Mouse (Mus musculus): ENCODE results near the gene Fancd2. TPM values are rescaled to one million over a fixed set of nuclear protein-coding genes. Genes with fewer than 3 reads are reported as not detected.

Gene Fancd2
- 1.5 TPM for polyA plus RNA-seq (2017; shearing (Covaris generic))

DNA sequence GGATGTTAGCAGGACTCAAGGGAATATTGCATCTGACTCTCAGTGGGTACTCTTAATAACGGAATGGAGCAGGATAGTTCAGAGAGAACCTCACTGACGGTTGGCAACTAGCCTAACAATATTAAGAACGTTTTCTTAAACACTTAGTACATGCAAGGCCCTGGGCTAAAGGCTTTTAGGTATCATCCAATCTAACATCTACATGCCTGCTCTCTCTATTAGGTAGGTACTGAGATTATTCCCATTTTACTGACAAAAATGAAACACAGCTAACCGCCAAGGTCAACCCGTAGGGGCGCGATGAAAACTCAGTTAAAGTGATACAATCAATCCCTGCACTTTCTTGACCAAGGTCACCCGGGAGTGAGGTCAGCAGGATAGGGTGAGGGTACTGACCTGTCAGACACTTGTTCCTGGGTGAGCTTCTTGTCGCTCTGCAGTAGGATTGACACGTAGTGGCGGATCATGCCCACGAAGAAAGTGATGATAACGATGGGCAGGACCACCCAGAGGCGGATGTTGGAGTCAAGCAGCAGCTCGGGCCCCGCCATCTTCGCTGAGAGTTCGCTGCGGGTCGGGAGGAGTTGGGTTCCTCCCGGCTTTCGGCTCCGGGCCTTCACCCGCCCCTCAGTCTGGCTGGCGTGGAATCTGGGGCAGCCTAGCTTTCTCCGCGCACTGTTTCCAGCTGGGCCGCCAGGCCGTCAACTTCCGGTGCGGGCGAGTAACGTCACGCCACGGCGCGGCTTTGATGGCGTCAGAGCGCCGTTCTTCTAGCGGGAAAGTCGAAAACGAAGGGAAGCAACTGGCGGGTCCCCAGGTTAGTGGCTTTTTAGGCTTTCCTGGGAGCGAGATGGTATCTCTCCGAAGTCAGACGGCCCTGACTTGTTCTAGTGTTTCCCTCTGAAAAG lies at the start of gene Fancd2, which contains the start of gene Emc3:
TSS of gene Fancd2 (plus strand) at position 751 of the 908 bp plus-strand sequence.
TSS of gene Emc3 (minus strand) at position 721 of the 908 bp plus-strand sequence.

DNA sequence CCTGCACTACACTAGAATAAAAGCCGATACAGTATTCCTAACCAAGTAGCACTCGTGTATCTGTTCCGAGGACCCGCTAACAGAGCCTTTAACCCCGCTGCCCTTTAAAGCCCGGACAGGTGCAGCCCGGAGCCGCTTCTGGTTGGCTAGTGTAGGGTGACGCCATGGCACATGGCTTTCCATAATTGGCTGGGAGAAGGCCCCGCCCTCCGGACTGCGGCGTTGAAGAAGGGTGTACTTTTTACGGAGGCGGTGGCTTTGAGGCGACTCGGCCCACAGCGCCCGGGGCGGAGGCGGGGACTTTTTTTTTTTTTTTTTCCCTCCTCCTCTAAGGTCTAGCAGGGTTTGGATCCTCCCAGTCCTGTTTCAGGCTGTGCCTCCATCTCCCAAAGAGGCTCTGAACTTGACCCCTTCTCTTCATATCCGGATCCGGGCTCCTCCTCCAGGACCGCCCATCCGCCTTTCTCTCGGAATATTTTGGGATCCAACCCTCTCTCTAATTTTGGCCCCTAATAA lies 48.3 kb upstream of the Fancd2 start, which contains the start of gene Creld1:
TSS of gene Creld1 (plus strand) at position 198 of the 516 bp plus-strand sequence.

DNA sequence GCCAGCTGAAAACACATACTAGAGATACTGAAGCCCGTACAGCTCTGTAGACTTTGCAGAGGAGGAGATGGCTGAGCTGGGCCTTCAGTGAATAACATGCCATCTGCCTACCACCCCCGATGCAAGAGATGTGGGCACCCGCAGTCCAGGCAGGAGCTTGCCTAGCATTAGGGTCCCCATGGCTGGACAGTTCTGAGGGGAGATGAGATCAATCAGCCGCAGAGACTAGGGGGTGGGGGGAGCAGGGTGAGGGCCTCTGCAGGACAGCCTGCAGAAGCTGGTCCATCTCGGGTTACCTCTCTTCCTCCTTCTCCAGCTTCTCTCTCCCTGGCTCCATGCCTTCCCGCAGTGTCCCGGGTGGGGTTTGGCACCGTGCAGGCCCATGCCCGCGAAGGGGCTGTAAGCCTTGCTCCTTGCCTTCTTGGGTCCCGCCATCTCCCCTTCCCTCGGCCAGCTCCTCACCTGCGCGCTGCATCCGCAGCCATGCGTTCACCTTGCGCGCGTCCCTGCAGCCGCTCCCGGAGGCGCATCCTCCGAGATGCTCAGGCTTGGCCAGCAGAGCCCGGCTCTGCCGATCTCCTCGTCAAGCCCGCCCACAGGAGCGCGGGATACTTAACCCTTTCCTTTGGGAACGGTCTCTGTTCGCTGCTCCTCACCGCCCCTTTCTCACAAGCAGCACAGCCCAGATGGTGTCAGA lies 29.9 kb upstream of the Fancd2 start, which contains the start of gene Prrt3:
TSS of gene Prrt3 (minus strand) at position 544 of the 697 bp plus-strand sequence.

DNA sequence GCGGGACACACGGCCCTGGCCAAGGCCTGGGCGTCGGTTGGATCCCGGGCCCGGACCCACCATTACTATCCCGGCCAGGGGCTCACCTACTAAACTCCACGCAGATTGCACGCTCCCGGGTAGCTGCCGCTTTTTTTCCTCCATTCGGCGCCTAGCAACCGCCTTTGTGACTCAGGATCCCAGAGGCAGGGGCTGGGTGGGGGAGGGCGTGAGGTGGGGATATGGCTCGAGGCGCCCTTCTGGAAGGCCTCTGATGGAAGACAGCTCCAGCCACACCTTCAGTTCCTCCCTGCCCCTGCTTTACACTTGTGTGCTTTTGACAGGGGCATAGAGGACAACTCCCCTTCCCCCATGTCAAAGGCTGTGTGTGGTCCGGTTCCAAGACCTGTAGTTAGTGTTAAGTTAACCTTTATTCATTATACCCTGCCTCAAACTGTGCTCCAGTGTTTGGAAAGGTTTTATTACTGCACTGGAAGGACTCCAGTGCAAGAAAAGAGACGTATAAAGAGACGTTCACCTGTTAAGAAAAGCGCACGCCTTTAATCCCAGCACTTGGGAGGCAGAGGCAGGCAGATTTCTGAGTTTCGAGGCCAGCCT lies 69.2 kb downstream of the Fancd2 start, which contains the start of gene Fancd2os:
TSS of gene Fancd2os (minus strand) at position 173 of the 597 bp plus-strand sequence.

DNA sequence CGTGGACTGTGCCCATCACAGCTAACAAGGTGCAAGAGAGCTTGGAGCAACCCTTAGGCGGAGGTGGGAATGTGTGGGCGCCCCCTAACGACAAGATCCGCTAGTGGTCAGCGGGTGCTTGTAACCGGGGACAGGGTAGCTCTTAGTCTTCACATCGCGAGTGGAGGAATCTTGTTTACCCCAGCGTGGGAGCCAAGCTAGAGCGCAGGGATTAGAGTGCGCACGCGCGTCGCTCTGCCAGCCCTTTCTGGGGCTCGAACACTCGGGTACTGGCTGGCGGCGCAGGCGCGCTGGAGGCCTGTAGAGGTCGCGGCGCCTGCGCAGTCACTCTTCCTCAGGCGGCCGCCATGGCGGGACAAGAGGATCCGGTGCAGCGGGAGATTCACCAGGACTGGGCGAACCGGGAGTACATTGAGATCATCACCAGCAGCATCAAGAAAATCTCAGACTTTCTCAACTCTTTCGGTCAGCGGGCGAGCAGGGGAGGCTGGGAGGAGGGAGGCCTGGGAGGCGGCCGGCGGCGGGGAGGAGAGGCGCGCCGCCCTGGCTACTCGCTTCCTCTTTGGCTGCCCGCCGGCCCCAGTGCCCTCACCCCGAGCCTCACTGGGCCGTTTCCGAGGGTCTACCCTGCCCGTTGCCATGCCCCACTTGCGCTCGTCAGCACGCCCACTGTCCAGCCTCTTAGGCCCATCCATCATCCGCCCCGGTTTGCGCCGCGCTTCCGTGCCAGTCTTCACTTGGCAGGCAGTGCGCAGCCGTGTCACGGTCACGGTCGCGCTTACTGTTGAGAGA lies 73.1 kb downstream of the Fancd2 start, which contains the start of gene Brk1:
TSS of gene Brk1 (plus strand) at position 341 of the 792 bp plus-strand sequence.

DNA sequence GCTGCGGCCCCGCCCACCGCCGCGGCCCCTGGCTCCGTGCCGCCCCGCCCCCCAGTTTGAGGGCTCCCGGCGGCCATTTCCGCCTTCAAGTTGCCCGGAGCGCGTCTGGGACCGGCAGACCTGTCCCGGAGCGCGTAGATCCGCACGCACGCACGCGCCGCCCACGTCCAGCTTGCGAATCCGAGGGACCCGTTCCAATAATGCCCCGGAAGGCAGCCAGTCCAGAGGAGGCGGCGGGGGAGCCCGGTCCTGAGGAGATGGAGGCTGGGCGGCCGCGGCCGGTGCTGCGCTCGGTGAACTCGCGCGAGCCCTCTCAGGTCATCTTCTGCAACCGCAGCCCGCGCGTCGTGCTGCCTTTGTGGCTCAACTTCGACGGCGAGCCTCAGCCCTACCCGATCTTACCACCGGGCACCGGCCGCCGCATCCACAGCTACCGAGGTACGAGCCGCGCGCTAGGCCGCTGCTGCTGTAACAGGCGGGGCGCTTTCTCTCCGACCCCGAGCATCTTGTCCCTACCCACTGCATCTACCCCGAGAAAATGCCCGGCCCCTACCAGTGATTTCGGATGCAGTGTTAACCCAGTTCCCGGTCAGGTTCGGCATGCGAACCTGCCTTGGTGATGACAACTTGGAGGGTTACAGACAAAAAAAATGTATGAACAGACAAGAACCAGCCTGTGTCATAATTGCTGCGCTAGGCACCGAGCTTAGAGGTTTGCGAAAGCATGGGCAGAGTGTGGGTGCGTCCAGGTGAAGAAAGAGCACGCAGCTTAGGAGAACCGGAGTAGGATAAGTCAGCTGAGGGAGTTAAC lies 92.7 kb downstream of the Fancd2 start, which contains the start of gene Vhl:
TSS of gene Vhl (plus strand) at position 19 of the 811 bp plus-strand sequence.

DNA sequence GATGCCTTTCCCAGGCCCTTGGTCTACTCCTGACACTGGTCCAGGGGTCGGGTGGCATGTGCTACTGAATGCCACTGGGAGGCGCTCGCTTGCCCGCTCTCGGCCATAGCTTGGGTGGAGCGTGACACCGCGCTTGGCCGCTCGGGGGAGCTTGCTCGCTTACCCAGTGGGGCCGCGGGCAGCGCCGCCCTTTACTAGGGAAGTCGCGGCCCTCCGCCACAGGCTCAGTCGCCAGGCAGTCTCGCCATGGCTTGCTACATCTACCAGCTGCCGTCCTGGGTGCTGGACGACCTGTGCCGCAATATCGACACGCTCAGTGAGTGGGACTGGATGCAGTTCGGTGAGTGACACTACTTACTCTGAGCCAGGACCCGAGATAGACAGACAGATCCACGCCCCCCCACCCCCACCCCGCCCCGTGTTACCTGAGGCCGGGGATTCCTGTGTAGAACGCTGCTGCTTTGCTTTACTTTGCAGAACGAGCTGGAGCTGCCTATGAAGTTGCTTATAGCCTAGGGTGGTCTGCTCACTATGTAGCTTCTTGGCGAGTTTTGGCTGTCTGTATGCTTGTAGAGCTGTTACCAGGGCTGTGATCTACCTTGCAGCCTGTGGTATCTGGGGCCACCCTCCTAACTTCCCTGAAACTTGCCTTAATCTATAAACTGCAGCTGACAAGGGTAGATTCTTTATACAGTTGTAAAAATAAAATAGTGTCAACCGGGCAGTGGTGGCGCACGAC lies 107.0 kb downstream of the Fancd2 start, which contains the start of gene Irak2:
TSS of gene Irak2 (plus strand) at position 166 of the 739 bp plus-strand sequence.

Other genes with a start within 250 kb of the Fancd2 start
- not detected for gene Cpne9, start 249.4 kb upstream of the Fancd2 start, polyA plus RNA-seq (2017; shearing (Covaris generic))
- gene Brpf1, start 224.5 kb upstream of the Fancd2 start, polyA plus RNA-seq (2017; shearing (Covaris generic)) = 50.9 TPM
- 4.6 TPM for gene Ogg1, start 204.7 kb upstream of the Fancd2 start, polyA plus RNA-seq (2017; shearing (Covaris generic))
- 0.47 TPM for gene Camk1, start 187.7 kb upstream of the Fancd2 start, polyA plus RNA-seq (2017; shearing (Covaris generic))
- 28.9 TPM for gene Tada3, start 153.8 kb upstream of the Fancd2 start, polyA plus RNA-seq (2017; shearing (Covaris generic))
- gene Arpc4, start 153.6 kb upstream of the Fancd2 start, polyA plus RNA-seq (2017; shearing (Covaris generic)) = 335 TPM
- gene Ttll3, start 142.4 kb upstream of the Fancd2 start, polyA plus RNA-seq (2017; shearing (Covaris generic)) = 12.0 TPM
- 11.5 TPM for gene Rpusd3, start 112.3 kb upstream of the Fancd2 start, polyA plus RNA-seq (2017; shearing (Covaris generic))
- gene Cidec, start 95.9 kb upstream of the Fancd2 start, polyA plus RNA-seq (2017; shearing (Covaris generic)) = not detected
- 18.1 TPM for gene Jagn1, start 89.1 kb upstream of the Fancd2 start, polyA plus RNA-seq (2017; shearing (Covaris generic))
- gene Il17re, start 73.2 kb upstream of the Fancd2 start, polyA plus RNA-seq (2017; shearing (Covaris generic)) = 0.22 TPM
- gene Il17rc, start 60.3 kb upstream of the Fancd2 start, polyA plus RNA-seq (2017; shearing (Covaris generic)) = not detected
- 5.5 TPM for gene Creld1, start 48.4 kb upstream of the Fancd2 start, polyA plus RNA-seq (2017; shearing (Covaris generic))
- gene Prrt3, start 29.8 kb upstream of the Fancd2 start, polyA plus RNA-seq (2017; shearing (Covaris generic)) = 0.19 TPM
- 84.2 TPM for gene Emc3, start within 50 bp of the Fancd2 start, polyA plus RNA-seq (2017; shearing (Covaris generic))
- gene Fancd2os, start 69.0 kb downstream of the Fancd2 start, polyA plus RNA-seq (2017; shearing (Covaris generic)) = not detected
- gene Brk1, start 73.1 kb downstream of the Fancd2 start, polyA plus RNA-seq (2017; shearing (Covaris generic)) = 142 TPM
- 28.3 TPM for gene Vhl, start 92.3 kb downstream of the Fancd2 start, polyA plus RNA-seq (2017; shearing (Covaris generic))
- gene Irak2, start 106.8 kb downstream of the Fancd2 start, polyA plus RNA-seq (2017; shearing (Covaris generic)) = 123 TPM
- gene Tatdn2, start 165.4 kb downstream of the Fancd2 start, polyA plus RNA-seq (2017; shearing (Covaris generic)) = 26.4 TPM
- not detected for gene Ghrl, start 188.2 kb downstream of the Fancd2 start, polyA plus RNA-seq (2017; shearing (Covaris generic))
- 124 TPM for gene Sec13, start 209.1 kb downstream of the Fancd2 start, polyA plus RNA-seq (2017; shearing (Covaris generic))

Measured in effector memory CD4-positive, alpha-beta T cell, adult 5 months (primary cell).